12 mouse cellular contexts compared by ENCODE assay signal in the genomic region with DNA sequence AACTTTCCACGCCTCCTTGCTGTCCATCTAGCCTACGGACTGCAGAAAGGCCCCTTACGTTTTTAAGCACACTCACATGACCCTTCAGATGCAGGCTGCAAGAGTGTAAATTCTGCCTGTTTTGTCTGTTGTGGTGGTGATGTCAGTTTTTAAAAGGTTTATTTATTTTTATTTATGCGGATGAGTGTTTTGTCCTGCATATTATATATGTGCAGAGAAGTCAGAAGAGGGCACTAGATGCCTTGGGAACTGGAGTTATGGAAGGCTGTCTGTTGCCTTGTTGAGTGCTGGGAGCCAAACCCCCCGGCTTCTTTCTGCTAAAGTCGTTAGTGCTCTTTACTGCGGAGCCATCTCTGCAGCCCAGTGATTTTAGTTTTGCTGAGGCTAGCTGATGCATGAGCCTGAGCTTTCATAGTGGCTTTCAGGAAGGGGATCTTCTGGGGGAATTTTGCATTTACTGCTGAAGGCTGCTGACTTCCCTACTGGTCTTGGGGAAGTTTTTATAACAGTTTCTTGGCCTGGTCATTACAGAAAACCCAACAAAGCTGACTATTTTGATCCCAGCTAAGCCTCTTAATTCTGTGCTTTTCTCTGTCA. TPM values are rescaled to one million over a fixed set of nuclear protein-coding genes. Genes with fewer than 3 reads are reported as not detected.
DNase-seq lines count a peak whose midpoint lies in the region; ATAC-seq and TF ChIP-seq lines count a peak whose summit lies in the region.
"Had no signal": no experiment of that assay in that cellular context is flagged by ENCODE, and none has a peak within 500 bp of the region (broad histone marks: within the 10 kb centered on the region; RNA-seq: fewer than 3 reads in every experiment).

No protein-coding gene starts in this region.

- WGBS in heart, adult 2 months = 46% methylated on average over 7 of the region's 7 CpGs
- WGBS in heart, embryonic 10.5 days = 53% methylated on average over 7 of the region's 7 CpGs
- 63% methylated on average over 7 of the region's 7 CpGs for WGBS in liver, embryonic 11.5 days
- 63% methylated on average over 7 of the region's 7 CpGs for WGBS in liver, postnatal 0 days (ENCODE audit: insufficient replicate concordance)
- WGBS in embryonic facial prominence, embryonic 13.5 days = 61% methylated on average over 7 of the region's 7 CpGs
- WGBS in limb, embryonic 14.5 days = 50% methylated on average over 7 of the region's 7 CpGs

- no peaks in the 10 kb centered on the region for H3K27me3 ChIP-seq in heart, adult 2 months (ENCODE audit: control insufficient read depth, insufficient read depth, low read length)
- no peaks in the 10 kb centered on the region for H3K27me3 ChIP-seq in heart, embryonic 10.5 days (ENCODE audit: insufficient read depth, poor library complexity, severe bottlenecking)
- H3K27me3 ChIP-seq in liver, embryonic 11.5 days (replicated peaks; ENCODE audit: control insufficient read depth, insufficient read depth, low read length) = no peaks in the 10 kb centered on the region
- H3K27me3 ChIP-seq in liver, postnatal 0 days (ENCODE audit: insufficient read depth, low read length) = no peaks in the 10 kb centered on the region
- H3K27me3 ChIP-seq in embryonic facial prominence, embryonic 13.5 days = no peaks in the 10 kb centered on the region
- H3K27me3 ChIP-seq in limb, embryonic 14.5 days (ENCODE audit: control insufficient read depth, insufficient read depth, low read length) = no peaks in the 10 kb centered on the region
- H3K27me3 ChIP-seq: liver, embryonic 13.5 days; midbrain, embryonic 12.5 days; neural tube, embryonic 15.5 days had no signal

- H3K79me2 ChIP-seq in heart, adult 2 months (replicated peaks; ENCODE audit: control insufficient read depth, insufficient read depth, low read length) = peaks cover 4% of the 10 kb centered on the region

- peak overlapping the region; percentile 56 for H3K27ac ChIP-seq in heart, adult 2 months
- no peak overlapping the region; the same call in 1 of the 2 replicates for H3K27ac ChIP-seq in heart, embryonic 10.5 days
- H3K27ac ChIP-seq in liver, embryonic 11.5 days (ENCODE audit: low read depth, low read length) = peak overlapping the region; percentile 0; the same call in 1 of the 2 replicates
- H3K27ac ChIP-seq in liver, postnatal 0 days (ENCODE audit: low read depth) = no peak overlapping the region
- H3K27ac ChIP-seq in embryonic facial prominence, embryonic 13.5 days = 0 out of 2 replicates have a peak overlapping the region, but pooled peaks have one; percentile 28
- peak overlapping the region; percentile 35; the same call in 1 of the 2 replicates for H3K27ac ChIP-seq in limb, embryonic 14.5 days (replicated peaks; ENCODE audit: low read depth, low read length)
- H3K27ac ChIP-seq: liver, embryonic 13.5 days; midbrain, embryonic 12.5 days; neural tube, embryonic 15.5 days had no signal

- TF ChIP-seq EP300 in heart, adult 2 months (IDR thresholded peaks at IDR 0.05; ENCODE audit: insufficient read depth, low read depth, low read length) = no peak
- TF ChIP-seq EP300 in liver, postnatal 0 days (IDR thresholded peaks at IDR 0.05; ENCODE audit: low read depth) = no peak

- H3K36me3 ChIP-seq in heart, adult 2 months (ENCODE audit: control insufficient read depth, insufficient read depth, low read length) = peaks cover 49% of the 10 kb centered on the region
- H3K36me3 ChIP-seq in heart, embryonic 10.5 days = peaks cover 25% of the 10 kb centered on the region
- peaks cover 11% of the 10 kb centered on the region; the same call in 1 of the 2 replicates for H3K36me3 ChIP-seq in liver, embryonic 11.5 days (ENCODE audit: control insufficient read depth, insufficient read depth, low read length)
- peaks cover 33% of the 10 kb centered on the region for H3K36me3 ChIP-seq in liver, postnatal 0 days (replicated peaks; ENCODE audit: insufficient read depth, low read length)
- H3K36me3 ChIP-seq in embryonic facial prominence, embryonic 13.5 days = peaks cover 48% of the 10 kb centered on the region
- H3K36me3 ChIP-seq in limb, embryonic 14.5 days (ENCODE audit: control insufficient read depth, insufficient read depth, low read length) = peaks cover 34% of the 10 kb centered on the region
- H3K36me3 ChIP-seq: neural tube, embryonic 15.5 days had no signal

- TF ChIP-seq CTCF in heart, adult 2 months (IDR thresholded peaks at IDR 0.05) = peak; percentile 42
- no peak for TF ChIP-seq CTCF in liver, postnatal 0 days (IDR thresholded peaks at IDR 0.05; ENCODE audit: low read depth)

- no peak overlapping the region for H3K9ac ChIP-seq in heart, adult 2 months (ENCODE audit: low read depth, low read length)
- H3K9ac ChIP-seq in liver, embryonic 11.5 days (ENCODE audit: low read depth, low read length) = no peak overlapping the region
- H3K9ac ChIP-seq in liver, postnatal 0 days (replicated peaks) = no peak overlapping the region
- no peak overlapping the region for H3K9ac ChIP-seq in embryonic facial prominence, embryonic 13.5 days
- H3K9ac ChIP-seq in limb, embryonic 14.5 days (ENCODE audit: low read depth, low read length, severe bottlenecking) = no peak overlapping the region
- H3K9ac ChIP-seq: liver, embryonic 13.5 days; midbrain, embryonic 12.5 days; neural tube, embryonic 15.5 days had no signal

- TF ChIP-seq POLR2A in heart, adult 2 months (IDR thresholded peaks at IDR 0.05; ENCODE audit: insufficient read depth, low read depth, low read length) = no peak
- no peak for TF ChIP-seq POLR2A in limb, embryonic 14.5 days (IDR thresholded peaks at IDR 0.05; ENCODE audit: borderline replicate concordance, extremely low read depth, insufficient read depth, insufficient read length)

- no peak overlapping the region for H3K4me3 ChIP-seq in heart, adult 2 months
- H3K4me3 ChIP-seq in heart, embryonic 10.5 days = no peak overlapping the region
- H3K4me3 ChIP-seq in liver, embryonic 11.5 days (ENCODE audit: low read depth, low read length) = no peak overlapping the region
- no peak overlapping the region for H3K4me3 ChIP-seq in liver, postnatal 0 days (ENCODE audit: low read depth, low read length)
- H3K4me3 ChIP-seq in embryonic facial prominence, embryonic 13.5 days = no peak overlapping the region
- no peak overlapping the region for H3K4me3 ChIP-seq in limb, embryonic 14.5 days (replicated peaks; ENCODE audit: low read length)
- H3K4me3 ChIP-seq: liver, embryonic 13.5 days; midbrain, embryonic 12.5 days; neural tube, embryonic 15.5 days had no signal

- no peak overlapping the region for H3K4me2 ChIP-seq in liver, embryonic 11.5 days
- no peak overlapping the region for H3K4me2 ChIP-seq in liver, postnatal 0 days (ENCODE audit: low read depth, low read length)
- H3K4me2 ChIP-seq in embryonic facial prominence, embryonic 13.5 days = peak overlapping the region; percentile 14; the same call in 1 of the 2 replicates
- peak overlapping the region; percentile 11; the same call in 1 of the 2 replicates for H3K4me2 ChIP-seq in limb, embryonic 14.5 days (replicated peaks; ENCODE audit: low read depth, low read length, severe bottlenecking)
- H3K4me2 ChIP-seq: liver, embryonic 13.5 days; midbrain, embryonic 12.5 days; neural tube, embryonic 15.5 days had no signal

- intact Hi-C loops in heart, adult 2 months (cut with DNase I) = no loop called here

- H3K4me1 ChIP-seq in heart, adult 2 months (ENCODE audit: control insufficient read depth, insufficient read depth, low read length) = peaks cover 35% of the 10 kb centered on the region
- H3K4me1 ChIP-seq in heart, embryonic 10.5 days = peaks cover 15% of the 10 kb centered on the region
- peaks cover 11% of the 10 kb centered on the region for H3K4me1 ChIP-seq in liver, embryonic 11.5 days (replicated peaks; ENCODE audit: control insufficient read depth, insufficient read depth, low read length)
- peaks cover 30% of the 10 kb centered on the region for H3K4me1 ChIP-seq in liver, postnatal 0 days (ENCODE audit: insufficient read depth)
- peaks cover 18% of the 10 kb centered on the region for H3K4me1 ChIP-seq in embryonic facial prominence, embryonic 13.5 days
- H3K4me1 ChIP-seq in limb, embryonic 14.5 days (ENCODE audit: control insufficient read depth, insufficient read depth, low read length) = peaks cover 13% of the 10 kb centered on the region
- H3K4me1 ChIP-seq: midbrain, embryonic 12.5 days; neural tube, embryonic 15.5 days had no signal

- no peaks in the 10 kb centered on the region for H3K9me3 ChIP-seq in heart, embryonic 10.5 days
- H3K9me3 ChIP-seq in liver, embryonic 11.5 days (ENCODE audit: control insufficient read depth, low read length) = no peaks in the 10 kb centered on the region
- no peaks in the 10 kb centered on the region for H3K9me3 ChIP-seq in liver, postnatal 0 days (ENCODE audit: low read length)
- no peaks in the 10 kb centered on the region for H3K9me3 ChIP-seq in embryonic facial prominence, embryonic 13.5 days
- no peaks in the 10 kb centered on the region for H3K9me3 ChIP-seq in limb, embryonic 14.5 days (ENCODE audit: control insufficient read depth, low read length)
- H3K9me3 ChIP-seq: liver, embryonic 13.5 days; midbrain, embryonic 12.5 days; neural tube, embryonic 15.5 days had no signal

- DNase-seq in heart, adult 2 months = no peak
- DNase-seq in heart, embryonic 10.5 days (ENCODE audit: low spot score) = no peak
- DNase-seq in liver, embryonic 11.5 days (ENCODE audit: low spot score) = no peak
- no peak for DNase-seq in liver, postnatal 0 days
- no peak for DNase-seq in limb, embryonic 14.5 days (ENCODE audit: low spot score)
- DNase-seq: cerebellum, adult 11-12 months; liver, embryonic 13.5 days; thymus, postnatal 14 days had no signal

- no peak for ATAC-seq in liver, embryonic 11.5 days (replicated peaks; ENCODE audit: low FRiP score)
- no peak for ATAC-seq in liver, postnatal 0 days
- no peak for ATAC-seq in embryonic facial prominence, embryonic 13.5 days (ENCODE audit: insufficient number of reproducible peaks, insufficient read depth, low FRiP score, low TSS enrichment, low read depth)
- peak; percentile 57; the same call in 1 of the 2 replicates for ATAC-seq in limb, embryonic 14.5 days (ENCODE audit: low FRiP score, low read depth)
- ATAC-seq in megakaryocyte, adult 5-6 weeks (ENCODE audit: poor library complexity, severe bottlenecking) = no peak

RNA-seq across cellular contexts. Expression of gene Cflar, which starts 12.6 kb away (rescaled TPM):
- total RNA-seq in heart, adult 2 months (2021) = 10 to 100 TPM; 50.2 to 63.0 TPM
- 21.7 and 39.1 TPM in 2 replicates for polyA plus RNA-seq in heart, adult 2 months (2012; rRNA removed)
- 31.5 and 31.6 TPM in 2 replicates for polyA plus RNA-seq in heart, embryonic 10.5 days (2016; fragmentation: Nextera tagmentation; extraction: Ambion mirVana)
- 18.6 and 20.4 TPM in 2 replicates for polyA plus RNA-seq in liver, embryonic 11.5 days (2014; fragmentation: Nextera tagmentation; extraction: Ambion mirVana)
- 29.6 and 30.2 TPM in 2 replicates for polyA plus RNA-seq in liver, postnatal 0 days (2015; fragmentation: Nextera tagmentation; extraction: Ambion mirVana)
- polyA plus RNA-seq in embryonic facial prominence, embryonic 13.5 days (2015; fragmentation: Nextera tagmentation; extraction: Ambion mirVana) = 39.0 and 44.4 TPM in 2 replicates
- 28.9 and 30.9 TPM in 2 replicates for polyA plus RNA-seq in limb, embryonic 14.5 days (2012; rRNA removed)
- polyA plus RNA-seq in limb, embryonic 14.5 days (2014; fragmentation: Nextera tagmentation; extraction: Ambion mirVana) = 34.1 and 37.2 TPM in 2 replicates
- 68.7 and 72.3 TPM in 2 replicates for total RNA-seq in megakaryocyte, adult 5-6 weeks (2015)
- total RNA-seq in megakaryocyte, adult 5-6 weeks (2017) = 117 and 130 TPM in 2 replicates

RNA-seq across cellular contexts. Expression of gene Als2cr12, which starts 28.1 kb away (rescaled TPM):
- total RNA-seq in heart, adult 2 months (2021) = not detected
- 0.49 TPM in 1 of 2 replicates, not detected in the other for polyA plus RNA-seq in heart, adult 2 months (2012; rRNA removed)
- not detected in 2 replicates for polyA plus RNA-seq in heart, embryonic 10.5 days (2016; fragmentation: Nextera tagmentation; extraction: Ambion mirVana)
- not detected in 2 replicates for polyA plus RNA-seq in liver, embryonic 11.5 days (2014; fragmentation: Nextera tagmentation; extraction: Ambion mirVana)
- not detected in 2 replicates for polyA plus RNA-seq in liver, postnatal 0 days (2015; fragmentation: Nextera tagmentation; extraction: Ambion mirVana)
- polyA plus RNA-seq in embryonic facial prominence, embryonic 13.5 days (2015; fragmentation: Nextera tagmentation; extraction: Ambion mirVana) = not detected in 2 replicates
- not detected in 2 replicates for polyA plus RNA-seq in limb, embryonic 14.5 days (2012; rRNA removed)
- 0.12 TPM in 1 of 2 replicates, not detected in the other for polyA plus RNA-seq in limb, embryonic 14.5 days (2014; fragmentation: Nextera tagmentation; extraction: Ambion mirVana)
- 0.14 TPM in 1 of 2 replicates, not detected in the other for total RNA-seq in megakaryocyte, adult 5-6 weeks (2015)
- not detected in 2 replicates for total RNA-seq in megakaryocyte, adult 5-6 weeks (2017)
- polyA plus RNA-seq: liver, embryonic 13.5 days; midbrain, embryonic 12.5 days; neural tube, embryonic 15.5 days had no signal

Comparison
In these comparisons a context has a peak if more than half of its experiments do, and no peak if none do; other contexts are left out.
1. H3K27ac ChIP-seq: peak in heart, adult 2 months (single experiment), liver, embryonic 11.5 days (single experiment), embryonic facial prominence, embryonic 13.5 days (single experiment) and limb, embryonic 14.5 days (single experiment); none in heart, embryonic 10.5 days (single experiment) and liver, postnatal 0 days (single experiment).
2. H3K4me2 ChIP-seq: peak in embryonic facial prominence, embryonic 13.5 days (single experiment) and limb, embryonic 14.5 days (single experiment); none in liver, embryonic 11.5 days (single experiment) and liver, postnatal 0 days (single experiment).